Mouse (Mus musculus) kidney, embryonic 15.5 days (tissue): ENCODE measurements around the gene Pik3r5. TPM values are rescaled to one million over a fixed set of nuclear protein-coding genes. Genes with fewer than 3 reads are reported as not detected.

ENCODE experiments used
- ATAC-seq: fragments of 200-750 bp; cut with Nextera tagmentation; replicated peaks from 2 replicates; pipeline ENCODE4 v1.8.0; 2017; ENCODE audit warnings: moderate TSS enrichment; ENCODE audit not compliant: low FRiP score
- H3K27ac ChIP-seq: fragments of 300-500 bp; sonication (generic); 2 replicates; pipeline ENCODE4 v1.5.1; 2015; ENCODE audit warnings: mild to moderate bottlenecking, inconsistent platforms
- H3K27me3 ChIP-seq: fragments of 300-500 bp; sonication (generic); 2 replicates; pipeline ENCODE4 v1.6.1; 2015; ENCODE audit warnings: inconsistent platforms
- H3K36me3 ChIP-seq: fragments of 300-500 bp; sonication (generic); 2 replicates; pipeline ENCODE4 v1.6.1; 2015; ENCODE audit warnings: inconsistent platforms
- H3K4me1 ChIP-seq: fragments of 300-500 bp; sonication (generic); 2 replicates; pipeline ENCODE4 v1.6.1; 2015; ENCODE audit warnings: inconsistent platforms
- H3K4me2 ChIP-seq: fragments of 300-500 bp; sonication (generic); 2 replicates; pipeline ENCODE4 v1.6.1; 2015; ENCODE audit warnings: moderate library complexity, mild to moderate bottlenecking, inconsistent platforms
- H3K4me3 ChIP-seq: fragments of 300-500 bp; sonication (generic); replicated peaks from 2 replicates; pipeline ENCODE4 v1.5.1; 2015; ENCODE audit warnings: mild to moderate bottlenecking, inconsistent platforms
- H3K9ac ChIP-seq: fragments of 300-500 bp; sonication (generic); 2 replicates; pipeline ENCODE4 v1.6.1; 2015; ENCODE audit warnings: mild to moderate bottlenecking, inconsistent platforms
- H3K9me3 ChIP-seq: fragments of 300-500 bp; sonication (generic); replicated peaks from 2 replicates; pipeline ENCODE4 v1.6.1; 2016; ENCODE audit warnings: inconsistent platforms
- WGBS: fragments of 180-500 bp; shearing (Covaris S2); methylation state at CpG from one replicate; pipeline ENCODE4 v1.1.7; 2015; ENCODE audit warnings: mixed read lengths; 5-methylcytosine and 5-hydroxymethylcytosine counted together
- polyA plus RNA-seq: library from polyadenylated mRNA; unstranded; fragments of >200 nt; fragmentation: Nextera tagmentation; extraction: Ambion mirVana; gene quantifications from 2 replicates; pipeline ENCODE4 v1.2.1, GENCODE M21; 2015

The Pik3r5 gene
- 0.57 and 0.68 TPM in 2 replicates for polyA plus RNA-seq

- Histone ChIP-seq H3K4me2 (peak within 1 kb of the TSS; percentile 88), H3K36me3 (no peaks in the 10 kb centered on the region), H3K4me3 (peak within 1 kb of the TSS; percentile 55), H3K27me3 (peaks cover 20% of the 10 kb centered on the region), H3K9me3 (no peaks in the 10 kb centered on the region), H3K27ac (no peak within 1 kb of the TSS), H3K4me1 (peaks cover 11% of the 10 kb centered on the region), H3K9ac (peak within 1 kb of the TSS; percentile 37)
- 5% methylated on average over 35 of the region's 35 CpGs for WGBS
- ATAC-seq, result peak; percentile 91
Measured at GRCm38 (mm10) chr11:68431699-68432360, at the start of gene Pik3r5. TSS of gene Pik3r5 (plus strand) at chr11:68432121.

GRCm38 (mm10) chr11:68383519-68383918, 48.4 kb upstream of the Pik3r5 start:
- no peak for ATAC-seq
- peaks cover 78% of the 10 kb centered on the region for H3K27me3 ChIP-seq
- WGBS, result 20% methylated on average over 10 of the region's 10 CpGs
- H3K27ac ChIP-seq, result no peak overlapping the region
- H3K36me3 ChIP-seq, result no peaks in the 10 kb centered on the region
- peaks cover 48% of the 10 kb centered on the region for H3K4me1 ChIP-seq
- H3K9ac ChIP-seq, result no peak overlapping the region; the same call in 1 of the 2 replicates
- H3K4me3 ChIP-seq, result peak overlapping the region; percentile 64
- H3K9me3 ChIP-seq, result no peaks in the 10 kb centered on the region
- H3K4me2 ChIP-seq, result peak overlapping the region; percentile 94

DNA sequence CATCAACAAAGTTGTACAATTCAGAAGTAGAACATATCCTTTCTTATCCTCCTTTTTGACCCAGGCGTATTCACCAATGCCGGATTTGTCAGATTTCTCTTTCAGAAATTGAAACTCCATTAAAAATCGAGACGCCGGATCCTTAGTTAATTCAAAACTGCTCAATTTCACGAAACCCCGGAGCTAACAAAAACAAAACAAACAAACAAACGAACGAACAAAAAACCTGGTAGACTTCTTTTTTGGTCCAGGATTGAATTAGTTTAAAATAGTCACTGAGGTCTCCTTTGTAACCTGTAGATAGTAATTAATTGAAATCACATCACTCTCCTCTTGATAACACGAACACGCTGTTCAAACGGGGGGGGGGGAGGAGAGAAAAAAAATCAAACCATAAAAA, 47.8 kb upstream of the Pik3r5 start:
- Histone ChIP-seq H3K4me3 (peak overlapping the region; percentile 64), H3K9me3 (no peaks in the 10 kb centered on the region), H3K4me2 (peak overlapping the region; percentile 94), H3K4me1 (peaks cover 41% of the 10 kb centered on the region), H3K36me3 (no peaks in the 10 kb centered on the region), H3K27me3 (peaks cover 83% of the 10 kb centered on the region), H3K27ac (no peak overlapping the region), H3K9ac (peak overlapping the region; percentile 29; the same call in 1 of the 2 replicates)
- ATAC-seq, result no peak
- WGBS, result 12% methylated on average over 12 of the region's 12 CpGs

DNA sequence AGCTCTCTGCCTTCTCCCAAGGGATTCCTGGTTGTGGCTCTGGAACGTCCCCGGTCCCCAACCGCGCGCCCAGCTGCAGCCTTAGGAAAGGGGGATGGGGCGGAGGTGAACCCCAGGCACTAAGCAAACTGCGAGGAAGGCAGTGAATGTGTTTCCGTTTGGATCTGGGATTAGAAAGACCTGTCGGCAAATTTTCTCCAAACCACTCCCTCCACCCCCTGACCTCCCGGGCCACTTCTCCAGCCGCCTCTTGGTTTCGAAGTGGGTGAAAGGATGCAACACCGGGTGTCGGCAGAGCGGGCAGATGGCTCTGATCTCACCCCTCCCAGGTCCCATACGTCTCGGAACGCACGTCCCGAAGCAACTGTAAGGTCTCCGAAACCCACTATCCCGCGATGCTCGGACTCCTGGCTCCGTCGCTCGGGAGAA, 47.3 kb upstream of the Pik3r5 start:
- Histone ChIP-seq H3K4me2 (peak overlapping the region; percentile 94), H3K27me3 (peaks cover 88% of the 10 kb centered on the region), H3K4me3 (peak overlapping the region; percentile 64), H3K9ac (peak overlapping the region; percentile 29), H3K36me3 (no peaks in the 10 kb centered on the region), H3K27ac (no peak overlapping the region), H3K4me1 (peaks cover 37% of the 10 kb centered on the region), H3K9me3 (no peaks in the 10 kb centered on the region)
- under 1% methylated on average over 27 of the region's 27 CpGs for WGBS
- ATAC-seq, result no peak

GRCm38 (mm10) chr11:68385021-68385821, 46.7 kb upstream of the Pik3r5 start:
- peak overlapping the region; percentile 64 for H3K4me3 ChIP-seq
- no peaks in the 10 kb centered on the region for H3K36me3 ChIP-seq
- WGBS, result under 1% methylated on average over 94 of the region's 94 CpGs
- peaks cover 90% of the 10 kb centered on the region for H3K27me3 ChIP-seq
- no peak overlapping the region for H3K27ac ChIP-seq
- H3K4me2 ChIP-seq, result peak overlapping the region; percentile 94
- H3K4me1 ChIP-seq, result peaks cover 36% of the 10 kb centered on the region
- ATAC-seq, result no peak
- no peaks in the 10 kb centered on the region for H3K9me3 ChIP-seq
- H3K9ac ChIP-seq, result peak overlapping the region; percentile 57

- H3K27ac ChIP-seq, result peak overlapping the region; percentile 49
- H3K9ac ChIP-seq, result peak overlapping the region; percentile 57
- H3K4me2 ChIP-seq, result peak overlapping the region; percentile 94
- peaks cover 92% of the 10 kb centered on the region for H3K27me3 ChIP-seq
- peak; percentile 19 for ATAC-seq
- H3K4me1 ChIP-seq, result peaks cover 44% of the 10 kb centered on the region
- H3K36me3 ChIP-seq, result no peaks in the 10 kb centered on the region
- H3K9me3 ChIP-seq, result no peaks in the 10 kb centered on the region
- under 1% methylated on average over 68 of the region's 68 CpGs for WGBS
- H3K4me3 ChIP-seq, result peak overlapping the region; percentile 64
Measured at GRCm38 (mm10) chr11:68385921-68386588, 45.9 kb upstream of the Pik3r5 start.

DNA sequence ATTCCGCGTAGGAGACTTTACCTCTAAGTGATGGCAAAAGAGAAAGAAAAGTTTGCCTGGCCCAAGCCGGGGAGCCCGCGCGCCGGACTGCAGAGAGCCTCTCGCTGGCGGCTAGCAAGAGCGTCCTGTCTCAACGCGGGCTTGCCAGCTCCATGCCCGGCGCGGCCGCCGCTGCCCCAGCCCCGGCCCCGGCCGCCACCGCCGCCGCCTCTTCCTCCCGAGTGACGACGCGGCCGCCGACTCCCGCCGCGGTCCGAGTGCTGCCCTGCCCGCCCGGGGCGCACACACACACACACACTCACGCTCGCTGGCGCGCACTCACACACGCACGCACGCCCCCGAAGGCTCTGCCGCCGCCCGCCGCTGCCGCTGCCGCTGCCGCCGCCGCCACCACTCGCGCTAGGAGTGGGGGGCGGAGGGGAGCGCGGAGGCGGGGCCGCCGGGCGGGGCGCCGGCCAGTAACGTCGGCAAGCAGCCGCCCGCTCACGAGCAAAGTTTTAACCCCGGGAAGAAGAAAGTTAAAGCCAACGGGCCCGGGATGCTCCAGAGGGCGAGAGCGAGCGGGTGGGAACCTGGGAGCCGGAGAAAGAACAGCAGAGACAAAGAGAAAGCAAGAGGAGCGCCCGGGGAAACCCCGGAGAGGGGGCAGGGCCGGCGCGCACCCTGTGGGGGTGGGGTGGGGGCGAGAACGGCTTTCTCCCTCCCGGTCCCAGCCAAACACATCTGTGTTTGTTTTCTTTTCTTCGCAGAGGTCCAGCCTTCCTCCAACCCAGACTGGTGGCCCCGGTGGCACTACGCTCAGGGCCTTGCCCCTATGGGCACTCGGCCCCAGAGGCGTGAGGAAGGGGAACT, 45.1 kb upstream of the Pik3r5 start:
- Histone ChIP-seq H3K4me1 (peaks cover 46% of the 10 kb centered on the region), H3K9ac (peak overlapping the region; percentile 57), H3K27ac (peak overlapping the region; percentile 49), H3K9me3 (no peaks in the 10 kb centered on the region), H3K4me3 (peak overlapping the region; percentile 64), H3K36me3 (no peaks in the 10 kb centered on the region), H3K4me2 (peak overlapping the region; percentile 94), H3K27me3 (peaks cover 92% of the 10 kb centered on the region)
- WGBS, result 2% methylated on average over 83 of the region's 90 CpGs
- peak; percentile 44 for ATAC-seq

DNA sequence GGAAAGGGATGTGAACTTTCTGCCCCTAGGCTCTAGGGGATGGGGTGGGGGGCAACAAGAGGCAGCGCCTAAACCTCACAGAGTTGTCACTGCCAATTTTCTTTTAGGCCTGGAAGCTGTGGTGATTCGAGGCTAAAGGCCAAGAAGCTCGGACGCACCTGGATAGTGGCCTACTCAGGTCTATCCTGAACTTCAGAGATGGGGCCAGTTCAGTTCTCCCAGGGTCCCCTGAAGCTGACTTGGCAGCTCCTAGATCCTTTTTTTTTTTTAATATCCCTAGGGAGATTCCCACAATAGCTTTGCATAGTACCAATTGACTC, 44.5 kb upstream of the Pik3r5 start:
- Histone ChIP-seq H3K4me2 (peak overlapping the region; percentile 94), H3K9ac (peak overlapping the region; percentile 57), H3K4me3 (peak overlapping the region; percentile 64), H3K36me3 (no peaks in the 10 kb centered on the region), H3K27me3 (peaks cover 92% of the 10 kb centered on the region), H3K9me3 (no peaks in the 10 kb centered on the region), H3K27ac (peak overlapping the region; percentile 49), H3K4me1 (peaks cover 46% of the 10 kb centered on the region)
- no peak; the same call in 1 of the 2 replicates for ATAC-seq
- 40% methylated on average over 4 of the region's 4 CpGs for WGBS

GRCm38 (mm10) chr11:68387971-68388654, 43.8 kb upstream of the Pik3r5 start:
- peak overlapping the region; percentile 31; the same call in 1 of the 2 replicates for H3K4me2 ChIP-seq
- no peak overlapping the region for H3K4me3 ChIP-seq
- peaks cover 46% of the 10 kb centered on the region for H3K4me1 ChIP-seq
- WGBS, result 49% methylated on average over 11 of the region's 11 CpGs
- H3K9me3 ChIP-seq, result no peaks in the 10 kb centered on the region
- peaks cover 94% of the 10 kb centered on the region for H3K27me3 ChIP-seq
- no peaks in the 10 kb centered on the region for H3K36me3 ChIP-seq
- no peak for ATAC-seq
- peak overlapping the region; percentile 63 for H3K27ac ChIP-seq
- no peak overlapping the region for H3K9ac ChIP-seq

- Histone ChIP-seq H3K36me3 (no peaks in the 10 kb centered on the region), H3K4me3 (no peak overlapping the region), H3K27me3 (peaks cover 91% of the 10 kb centered on the region), H3K4me1 (peaks cover 46% of the 10 kb centered on the region), H3K27ac (peak overlapping the region; percentile 63; the same call in 1 of the 2 replicates), H3K9ac (no peak overlapping the region), H3K9me3 (no peaks in the 10 kb centered on the region), H3K4me2 (peak overlapping the region; percentile 31; the same call in 1 of the 2 replicates)
- WGBS, result 30% methylated on average over 1 of the region's 1 CpGs
- ATAC-seq, result no peak
Measured at GRCm38 (mm10) chr11:68388655-68389015, 43.3 kb upstream of the Pik3r5 start.

GRCm38 (mm10) chr11:68389621-68390020, 42.3 kb upstream of the Pik3r5 start:
- H3K9ac ChIP-seq, result no peak overlapping the region

More at GRCm38 (mm10) chr11:68389621-68390020, 42.3 kb upstream of the Pik3r5 start:
- Histone ChIP-seq H3K9me3 (no peaks in the 10 kb centered on the region), H3K27ac (no peak overlapping the region), H3K36me3 (no peaks in the 10 kb centered on the region), H3K4me2 (no peak overlapping the region), H3K27me3 (peaks cover 93% of the 10 kb centered on the region), H3K4me1 (peaks cover 43% of the 10 kb centered on the region), H3K4me3 (no peak overlapping the region)
- ATAC-seq, result no peak
- 11% methylated on average over 8 of the region's 8 CpGs for WGBS
